Mouse (Mus musculus) ES-E14 (cell line): Measurements from ENCODE around the gene 5330417C22Rik. TPM values are rescaled to one million over a fixed set of nuclear protein-coding genes. Genes with fewer than 3 reads are reported as not detected.

Experiments used
- DNase-seq: peaks from one replicate; pipeline ENCODE4 v3.0.0-alpha.2; 2013; ENCODE audit warnings: low read depth, low spot score
- H3K27ac ChIP-seq: 2 replicates; pipeline ENCODE4 v1.5.1; 2012; ENCODE audit warnings: low read depth, mild to moderate bottlenecking, low read length, moderate library complexity, mixed read lengths; ENCODE audit not compliant: poor library complexity, insufficient read depth, severe bottlenecking
- H3K36me3 ChIP-seq: 2 replicates; pipeline ENCODE4 v1.6.1; 2012; ENCODE audit warnings: mild to moderate bottlenecking, low read length, moderate library complexity, mixed read lengths; ENCODE audit not compliant: control insufficient read depth, poor library complexity, insufficient read depth, severe bottlenecking
- H3K4me1 ChIP-seq, 2 experiments: fragments of 150-350 bp in 1 of 2; sonication (generic) in 1 of 2; 2 replicates each; pipeline ENCODE4 v1.6.1; 2012; ENCODE audit warnings: low read length in 2 of 2, mild to moderate bottlenecking in 1 of 2, mixed read lengths in 1 of 2; ENCODE audit not compliant: control insufficient read depth in 2 of 2, insufficient read depth in 2 of 2, poor library complexity in 1 of 2
- H3K4me3 ChIP-seq, 2 experiments: fragments of 150-350 bp in 1 of 2; sonication (generic) in 1 of 2; 2 replicates each; pipeline ENCODE4 v1.5.1; 2012; ENCODE audit warnings: low read length in 2 of 2, low read depth in 1 of 2, mild to moderate bottlenecking in 1 of 2, mixed read lengths in 1 of 2; ENCODE audit not compliant: insufficient read depth in 1 of 2, poor library complexity in 1 of 2, severe bottlenecking in 1 of 2
- H3K9ac ChIP-seq: 2 replicates; pipeline ENCODE4 v1.6.1; 2012; ENCODE audit warnings: low read depth, mild to moderate bottlenecking, low read length, mixed read lengths; ENCODE audit not compliant: poor library complexity, insufficient read depth, severe bottlenecking
- H3K9me3 ChIP-seq: fragments of 150-350 bp; sonication (generic); 2 replicates; pipeline ENCODE4 v1.6.1; 2012; ENCODE audit warnings: low read depth, mild to moderate bottlenecking, low read length; ENCODE audit not compliant: control insufficient read depth, insufficient read depth
- CHD2 ChIP-seq: IDR thresholded peaks from 2 replicates; pipeline ENCODE4 v1.6.1; 2014; ENCODE audit warnings: mild to moderate bottlenecking, low read depth, low read length, inconsistent platforms
- HCFC1 ChIP-seq: IDR thresholded peaks from 2 replicates; pipeline ENCODE4 v1.6.1; 2012; ENCODE audit warnings: low read length, inconsistent platforms, borderline replicate concordance; ENCODE audit not compliant: insufficient read depth
- MAFK ChIP-seq: IDR thresholded peaks from 2 replicates; pipeline ENCODE4 v1.6.1; 2014; ENCODE audit warnings: mild to moderate bottlenecking, low read depth, low read length, inconsistent platforms; ENCODE audit not compliant: insufficient read depth
- ZC3H11A ChIP-seq: IDR thresholded peaks from 2 replicates; pipeline ENCODE4 v1.6.1; 2012; ENCODE audit warnings: low read depth, mild to moderate bottlenecking, inconsistent platforms, low read length, borderline replicate concordance
- ZNF384 ChIP-seq: IDR thresholded peaks from 2 replicates; pipeline ENCODE4 v1.6.1; 2012; ENCODE audit warnings: low read depth, low read length, inconsistent platforms
- in situ Hi-C, 2 experiments: fragments of 600-800 bp; cut with MboI; formaldehyde crosslinking; loops; one replicate each; pipeline ENCODE4 v1.15.1; 2025; ENCODE audit warnings: low sequenced_read_pairs in 2 of 2, inconsistent platforms in 1 of 2; ENCODE audit not compliant: unreplicated experiment in 2 of 2
- total RNA-seq: library from RNA; depleted of rRNA; stranded (reverse); fragments of 300-350 nt; gene quantifications from 2 replicates; pipeline ENCODE4 v1.2.3, GENCODE M21; 2012

Gene 5330417C22Rik
- total RNA-seq, 1 experiment = 0.27 TPM

- peak; percentile 92 for DNase-seq
- H3K4me1 ChIP-seq = 0 out of 4 replicates have a peak, but pooled peaks cover 0 to 3% of the 10 kb centered on the region in 2 experiments
- no peaks in the 10 kb centered on the region for H3K9me3 ChIP-seq
- no peaks in the 10 kb centered on the region; the same call in 1 of the 2 replicates for H3K36me3 ChIP-seq
- H3K4me3 ChIP-seq = peak overlapping the region; percentile 74 to 91
- no peak for TF ChIP-seq CHD2
- peak; percentile 80 for TF ChIP-seq HCFC1
- no peak for TF ChIP-seq MAFK
- TF ChIP-seq ZNF384 = no peak
- TF ChIP-seq ZC3H11A = peak; percentile 45; the same call in 1 of the 2 replicates
- in situ Hi-C loops = no loop called here
- peak overlapping the region; percentile 75 for H3K27ac ChIP-seq
- H3K9ac ChIP-seq = peak overlapping the region; percentile 92
These were observed 18.4 kb upstream of the 5330417C22Rik start for GRCm38 (mm10) chr3:108554587-108555312.

- in situ Hi-C loops = no loop called here
These were observed 17.8 kb upstream of the 5330417C22Rik start for GRCm38 (mm10) chr3:108554111-108554561.

GRCm38 (mm10) chr3:108542299-108542698 lies 6.0 kb upstream of the 5330417C22Rik start:
- Histone ChIP-seq H3K4me1 (no peaks in the 10 kb centered on the region), H3K9me3 (no peaks in the 10 kb centered on the region), H3K4me3 (no peak overlapping the region), H3K36me3 (no peaks in the 10 kb centered on the region), H3K27ac (no peak overlapping the region), H3K9ac (no peak overlapping the region)
- TF ChIP-seq CHD2 = no peak
- TF ChIP-seq ZC3H11A = no peak
- no peak for TF ChIP-seq HCFC1
- no peak for TF ChIP-seq ZNF384
- TF ChIP-seq MAFK = no peak
- DNase-seq = no peak
- in situ Hi-C loops = no loop called here

More at GRCm38 (mm10) chr3:108554111-108554561, 17.8 kb upstream of the 5330417C22Rik start:
- peak overlapping the region; percentile 75 for H3K27ac ChIP-seq
- no peaks in the 10 kb centered on the region for H3K9me3 ChIP-seq
- no peak for TF ChIP-seq HCFC1
- TF ChIP-seq MAFK = no peak
- peak; percentile 77 for TF ChIP-seq ZNF384
- H3K36me3 ChIP-seq = no peaks in the 10 kb centered on the region; the same call in 1 of the 2 replicates
- H3K4me3 ChIP-seq = peak overlapping the region; percentile 74 to 91
- 0 out of 4 replicates have a peak, but pooled peaks cover 0 to 3% of the 10 kb centered on the region in 2 experiments for H3K4me1 ChIP-seq
- H3K9ac ChIP-seq = peak overlapping the region; percentile 92
- DNase-seq = peak; percentile 33

GRCm38 (mm10) chr3:108537303-108537702 lies 967 bp upstream of the 5330417C22Rik start:
- no peak overlapping the region for H3K4me3 ChIP-seq
- no peak overlapping the region for H3K9ac ChIP-seq
- no peaks in the 10 kb centered on the region for H3K36me3 ChIP-seq
- TF ChIP-seq HCFC1 (no peak), MAFK (no peak), ZNF384 (no peak), ZC3H11A (no peak), CHD2 (no peak)
- peak; percentile 84 for DNase-seq
- no peaks in the 10 kb centered on the region; a peak in 1 of 4 replicates for H3K4me1 ChIP-seq
- H3K27ac ChIP-seq = no peak overlapping the region
- H3K9me3 ChIP-seq = no peaks in the 10 kb centered on the region
- in situ Hi-C loops = no loop called here
